Mouse (Mus musculus): ENCODE data around the gene Tns1. TPM values are rescaled to one million over a fixed set of nuclear protein-coding genes. Genes with fewer than 3 reads are reported as not detected.
A peak's percentile ranks its signal among the peaks of the same experiment; 100 is the strongest.

Gene Tns1
- polyA plus RNA-seq, 1 experiment, result 6.5 TPM

- no peaks in the 10 kb centered on the region for H3K9me3 ChIP-seq (replicated peaks; ENCODE audit: control insufficient read depth, insufficient read depth, low read length, poor library complexity, severe bottlenecking)
- TF ChIP-seq CTCF (IDR thresholded peaks at IDR 0.05; ENCODE audit: low read depth, low read length) (no peak), POLR2A (IDR thresholded peaks at IDR 0.05; ENCODE audit: insufficient read depth, low read length) (no peak), EP300 (IDR thresholded peaks at IDR 0.05; ENCODE audit: insufficient read depth, low read depth, low read length) (peak; percentile 59; the same call in 1 of the 2 replicates)
- no peak overlapping the region for H3K4me3 ChIP-seq (ENCODE audit: low read depth, low read length)
- H3K36me3 ChIP-seq (ENCODE audit: control insufficient read depth, insufficient read depth, low read length, poor library complexity, severe bottlenecking), result no peaks in the 10 kb centered on the region
- no peak overlapping the region for H3K9ac ChIP-seq (ENCODE audit: low read depth, poor library complexity, severe bottlenecking)
- H3K27me3 ChIP-seq (ENCODE audit: control insufficient read depth, insufficient read depth, low read length, poor library complexity, severe bottlenecking), result 0 out of 2 replicates have a peak, but pooled peaks cover 2% of the 10 kb centered on the region
- H3K27ac ChIP-seq (ENCODE audit: insufficient read depth, low read length), result no peak overlapping the region
- H3K4me1 ChIP-seq (ENCODE audit: control insufficient read depth, insufficient read depth, low read length), result peaks cover 19% of the 10 kb centered on the region
Observed at GRCm38 (mm10) chr1:74092242-74092641, 32.0 kb downstream of the Tns1 start.

- Histone ChIP-seq H3K9ac (ENCODE audit: low read depth, poor library complexity, severe bottlenecking) (no peak overlapping the region), H3K4me3 (ENCODE audit: low read depth, low read length) (no peak overlapping the region), H3K9me3 (replicated peaks; ENCODE audit: control insufficient read depth, insufficient read depth, low read length, poor library complexity, severe bottlenecking) (no peaks in the 10 kb centered on the region), H3K27ac (ENCODE audit: insufficient read depth, low read length) (peak overlapping the region; percentile 51), H3K27me3 (ENCODE audit: control insufficient read depth, insufficient read depth, low read length, poor library complexity, severe bottlenecking) (0 out of 2 replicates have a peak, but pooled peaks cover 1% of the 10 kb centered on the region), H3K36me3 (ENCODE audit: control insufficient read depth, insufficient read depth, low read length, poor library complexity, severe bottlenecking) (no peaks in the 10 kb centered on the region), H3K4me1 (ENCODE audit: control insufficient read depth, insufficient read depth, low read length) (peaks cover 19% of the 10 kb centered on the region)
- TF ChIP-seq CTCF (IDR thresholded peaks at IDR 0.05; ENCODE audit: low read depth, low read length) (no peak), EP300 (IDR thresholded peaks at IDR 0.05; ENCODE audit: insufficient read depth, low read depth, low read length) (no peak), POLR2A (IDR thresholded peaks at IDR 0.05; ENCODE audit: insufficient read depth, low read length) (no peak)
Observed at GRCm38 (mm10) chr1:74091611-74092224, 32.5 kb downstream of the Tns1 start.

- Histone ChIP-seq H3K36me3 (ENCODE audit: control insufficient read depth, insufficient read depth, low read length, poor library complexity, severe bottlenecking) (no peaks in the 10 kb centered on the region), H3K27me3 (ENCODE audit: control insufficient read depth, insufficient read depth, low read length, poor library complexity, severe bottlenecking) (no peaks in the 10 kb centered on the region), H3K4me3 (ENCODE audit: low read depth, low read length) (no peak overlapping the region), H3K9ac (ENCODE audit: low read depth, poor library complexity, severe bottlenecking) (no peak overlapping the region), H3K4me1 (ENCODE audit: control insufficient read depth, insufficient read depth, low read length) (peaks cover 19% of the 10 kb centered on the region), H3K9me3 (replicated peaks; ENCODE audit: control insufficient read depth, insufficient read depth, low read length, poor library complexity, severe bottlenecking) (no peaks in the 10 kb centered on the region), H3K27ac (ENCODE audit: insufficient read depth, low read length) (peak overlapping the region; percentile 51; the same call in 1 of the 2 replicates)
- no peak for TF ChIP-seq POLR2A (IDR thresholded peaks at IDR 0.05; ENCODE audit: insufficient read depth, low read length)
- TF ChIP-seq EP300 (IDR thresholded peaks at IDR 0.05; ENCODE audit: insufficient read depth, low read depth, low read length), result no peak
- no peak for TF ChIP-seq CTCF (IDR thresholded peaks at IDR 0.05; ENCODE audit: low read depth, low read length)
Observed at GRCm38 (mm10) chr1:74091138-74091537, 33.1 kb downstream of the Tns1 start.

GRCm38 (mm10) chr1:74090329-74090728 is 33.9 kb downstream of the Tns1 start:
- Histone ChIP-seq H3K27me3 (ENCODE audit: control insufficient read depth, insufficient read depth, low read length, poor library complexity, severe bottlenecking) (no peaks in the 10 kb centered on the region), H3K27ac (ENCODE audit: insufficient read depth, low read length) (no peak overlapping the region), H3K36me3 (ENCODE audit: control insufficient read depth, insufficient read depth, low read length, poor library complexity, severe bottlenecking) (no peaks in the 10 kb centered on the region), H3K9me3 (replicated peaks; ENCODE audit: control insufficient read depth, insufficient read depth, low read length, poor library complexity, severe bottlenecking) (no peaks in the 10 kb centered on the region), H3K4me3 (ENCODE audit: low read depth, low read length) (no peak overlapping the region), H3K9ac (ENCODE audit: low read depth, poor library complexity, severe bottlenecking) (no peak overlapping the region), H3K4me1 (ENCODE audit: control insufficient read depth, insufficient read depth, low read length) (peaks cover 19% of the 10 kb centered on the region)
- no peak for TF ChIP-seq EP300 (IDR thresholded peaks at IDR 0.05; ENCODE audit: insufficient read depth, low read depth, low read length)
- TF ChIP-seq POLR2A (IDR thresholded peaks at IDR 0.05; ENCODE audit: insufficient read depth, low read length), result no peak
- TF ChIP-seq CTCF (IDR thresholded peaks at IDR 0.05; ENCODE audit: low read depth, low read length), result no peak

- Histone ChIP-seq H3K27me3 (ENCODE audit: control insufficient read depth, insufficient read depth, low read length, poor library complexity, severe bottlenecking) (no peaks in the 10 kb centered on the region), H3K36me3 (ENCODE audit: control insufficient read depth, insufficient read depth, low read length, poor library complexity, severe bottlenecking) (no peaks in the 10 kb centered on the region), H3K27ac (ENCODE audit: insufficient read depth, low read length) (no peak overlapping the region), H3K4me1 (ENCODE audit: control insufficient read depth, insufficient read depth, low read length) (peaks cover 15% of the 10 kb centered on the region), H3K9me3 (replicated peaks; ENCODE audit: control insufficient read depth, insufficient read depth, low read length, poor library complexity, severe bottlenecking) (no peaks in the 10 kb centered on the region), H3K4me3 (ENCODE audit: low read depth, low read length) (no peak overlapping the region), H3K9ac (ENCODE audit: low read depth, poor library complexity, severe bottlenecking) (no peak overlapping the region)
- TF ChIP-seq CTCF (IDR thresholded peaks at IDR 0.05; ENCODE audit: low read depth, low read length) (no peak), EP300 (IDR thresholded peaks at IDR 0.05; ENCODE audit: insufficient read depth, low read depth, low read length) (no peak), POLR2A (IDR thresholded peaks at IDR 0.05; ENCODE audit: insufficient read depth, low read length) (no peak)
Observed at GRCm38 (mm10) chr1:74088569-74088968, 35.7 kb downstream of the Tns1 start.

- Histone ChIP-seq H3K9me3 (replicated peaks; ENCODE audit: control insufficient read depth, insufficient read depth, low read length, poor library complexity, severe bottlenecking) (no peaks in the 10 kb centered on the region), H3K4me1 (ENCODE audit: control insufficient read depth, insufficient read depth, low read length) (peaks cover 2% of the 10 kb centered on the region), H3K9ac (ENCODE audit: low read depth, poor library complexity, severe bottlenecking) (no peak overlapping the region), H3K27me3 (ENCODE audit: control insufficient read depth, insufficient read depth, low read length, poor library complexity, severe bottlenecking) (no peaks in the 10 kb centered on the region), H3K36me3 (ENCODE audit: control insufficient read depth, insufficient read depth, low read length, poor library complexity, severe bottlenecking) (no peaks in the 10 kb centered on the region), H3K4me3 (ENCODE audit: low read depth, low read length) (no peak overlapping the region), H3K27ac (ENCODE audit: insufficient read depth, low read length) (no peak overlapping the region)
- TF ChIP-seq EP300 (IDR thresholded peaks at IDR 0.05; ENCODE audit: insufficient read depth, low read depth, low read length) (no peak), POLR2A (IDR thresholded peaks at IDR 0.05; ENCODE audit: insufficient read depth, low read length) (no peak), CTCF (IDR thresholded peaks at IDR 0.05; ENCODE audit: low read depth, low read length) (no peak)
Observed at GRCm38 (mm10) chr1:74085566-74085965, 38.7 kb downstream of the Tns1 start.

All from ES-Bruce4 (cell line).